Mouse (Mus musculus) heart, adult 2 months (tissue): Measurements from ENCODE around the gene Shroom4.

Experiments used
- CTCF ChIP-seq: fragments of 200-600 bp; IDR thresholded peaks from 2 replicates; pipeline ENCODE4 v1.8.1; 2022; ENCODE audit warnings: antibody characterized with exemption, mild to moderate bottlenecking, moderate library complexity
- EP300 ChIP-seq: fragments of 200-500 bp; IDR thresholded peaks from 2 replicates; pipeline ENCODE4 v1.6.1; 2011; ENCODE audit warnings: low read depth, low read length, control low read depth; ENCODE audit not compliant: insufficient read depth
- POLR2A ChIP-seq: fragments of 200-500 bp; IDR thresholded peaks from 2 replicates; pipeline ENCODE4 v1.6.1; 2011; ENCODE audit warnings: mild to moderate bottlenecking, low read depth, low read length, control low read depth; ENCODE audit not compliant: insufficient read depth

GRCm38 (mm10) chrX:6399193-6399592, 461 bp upstream of the Shroom4 start:
- TF ChIP-seq CTCF (no peak), POLR2A (no peak), EP300 (no peak)
